Mouse (Mus musculus) neutrophil, adult 65 days (primary cell): ENCODE data around the gene Olfr707. TPM values are rescaled to one million over a fixed set of nuclear protein-coding genes. Genes with fewer than 3 reads are reported as not detected.

ENCODE experiments used
- total RNA-seq: library from RNA; stranded (reverse); gene quantifications from 2 replicates; pipeline ENCODE4 v1.2.4, GENCODE M21; 2023

Gene Olfr707
- not detected in 2 replicates for total RNA-seq

DNA sequence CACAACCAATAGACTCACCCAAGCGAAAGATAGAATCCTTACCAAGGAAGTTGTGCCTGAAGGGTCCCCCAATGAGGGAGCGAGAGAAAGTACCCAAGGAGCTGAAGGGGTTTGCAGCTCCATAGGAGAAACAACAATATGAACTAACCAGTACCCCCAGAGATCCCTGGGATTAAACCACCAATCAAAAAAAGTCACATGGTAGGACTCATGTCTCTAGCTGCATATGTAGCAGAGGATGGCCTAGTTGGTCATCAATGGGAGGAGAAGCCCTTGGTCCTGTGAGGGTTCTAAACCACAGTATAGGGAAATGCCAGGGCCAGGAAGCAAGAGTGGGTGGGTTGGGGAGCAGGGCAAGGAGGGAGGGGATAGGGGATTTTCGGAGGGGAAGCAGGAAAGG, at the start of gene Olfr707:
Gene Olfr707, minus strand, starts transcription at position 101 of the 400 bp plus-strand sequence.

DNA sequence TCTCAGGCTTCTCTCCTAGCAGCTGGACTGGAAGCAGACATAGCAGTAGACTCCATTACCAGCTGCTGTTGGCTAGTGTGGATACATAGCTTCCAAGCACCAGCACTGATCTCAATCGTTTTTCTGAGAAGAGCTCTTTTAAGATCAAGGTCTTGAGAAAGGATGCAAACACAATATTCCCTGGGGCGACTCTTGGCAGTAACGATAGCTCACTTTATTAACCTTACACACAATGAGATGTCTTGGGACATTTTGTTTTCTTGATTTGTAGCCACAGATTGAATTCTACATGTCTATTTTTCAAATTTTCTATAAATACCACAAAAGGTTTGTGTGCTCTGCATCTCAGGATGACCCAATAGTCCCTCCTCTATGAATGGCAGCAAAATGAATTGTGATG, 47.2 kb upstream of the Olfr707 start, which contains the start of gene Olfr710:
Gene Olfr710, minus strand, starts transcription at position 101 of the 400 bp plus-strand sequence.

DNA sequence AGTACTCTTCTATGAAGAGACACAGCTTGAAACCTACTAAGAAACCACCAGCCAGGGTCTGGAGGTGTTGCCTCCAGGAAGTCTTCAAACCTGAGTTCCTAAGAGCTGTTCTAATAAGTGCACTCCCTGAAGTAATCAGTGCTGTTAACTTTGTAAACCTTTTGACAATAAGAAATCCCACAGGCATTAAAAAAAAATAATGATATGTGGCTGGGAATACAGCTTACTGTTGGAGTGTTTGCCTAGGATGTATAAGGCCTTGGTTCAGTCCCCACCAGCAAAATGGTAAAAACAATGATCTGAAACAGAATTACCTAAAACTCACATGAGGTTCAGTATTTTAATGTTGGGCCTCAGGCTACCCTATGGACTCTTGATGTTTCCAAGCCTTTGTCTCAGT, 31.1 kb upstream of the Olfr707 start, which contains the start of gene Olfr709-ps1:
Gene Olfr709-ps1, minus strand, starts transcription at position 101 of the 400 bp plus-strand sequence.

DNA sequence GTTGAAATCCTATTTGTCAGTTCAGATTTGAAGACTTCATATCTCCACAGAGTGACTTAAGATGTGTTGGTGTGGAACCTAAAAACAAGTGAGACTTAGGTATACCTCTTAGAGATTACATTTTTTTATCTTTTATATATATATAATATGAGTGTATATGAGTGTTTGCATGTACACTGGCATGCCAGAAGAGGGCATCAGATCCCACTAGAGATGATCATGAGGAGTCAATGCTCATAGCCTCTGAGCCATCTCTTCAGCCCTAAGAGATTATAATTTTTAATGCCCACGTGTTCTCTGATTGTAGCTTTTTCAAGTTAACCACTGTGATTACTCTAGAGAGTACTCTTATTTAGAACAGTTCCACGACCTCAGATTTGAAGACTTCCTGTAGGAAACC, 6.6 kb upstream of the Olfr707 start, which contains the start of gene Olfr1532-ps1:
Gene Olfr1532-ps1, plus strand, starts transcription at position 326 of the 400 bp plus-strand sequence.

DNA sequence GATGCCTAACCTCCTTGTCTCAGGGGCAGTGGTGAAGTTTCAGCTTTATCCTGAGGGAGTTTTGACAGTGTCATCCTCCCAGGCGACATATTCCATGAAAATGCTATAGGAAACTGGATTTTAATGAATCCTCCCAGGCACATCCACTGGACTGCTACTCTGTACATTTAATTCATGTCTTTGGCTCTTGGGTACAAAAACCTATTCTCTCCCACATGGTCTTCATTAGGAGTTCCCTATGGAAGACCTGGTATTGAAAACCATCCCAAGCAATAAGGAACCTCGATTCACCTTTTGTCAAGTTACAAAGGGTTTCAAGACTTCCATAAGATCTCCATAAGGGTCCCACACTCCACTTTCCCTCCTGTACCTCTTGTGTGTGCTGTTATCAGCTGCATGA, 13.0 kb downstream of the Olfr707 start, which contains the start of gene Olfr706:
Gene Olfr706, minus strand, starts transcription at position 101 of the 400 bp plus-strand sequence.

DNA sequence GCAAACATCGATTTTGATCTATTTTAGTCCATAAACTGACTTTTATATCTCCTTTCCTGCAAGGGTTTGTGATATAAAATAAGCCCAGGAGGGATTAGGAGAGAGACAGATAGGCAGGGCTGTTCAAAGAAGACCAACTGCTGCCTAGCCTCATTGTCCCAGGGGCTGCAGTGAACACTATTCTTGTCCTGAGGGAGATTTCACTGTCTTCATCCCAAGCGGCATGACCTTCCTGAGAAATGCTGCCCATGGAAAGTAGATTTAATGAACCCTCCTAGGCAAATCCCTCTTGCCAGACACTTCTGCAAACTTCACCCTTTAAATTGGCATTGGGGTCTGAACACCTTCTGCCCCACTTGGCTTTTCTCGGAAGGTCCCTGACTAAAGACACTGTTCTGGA, 24.2 kb downstream of the Olfr707 start, which contains the start of gene Olfr705:
Gene Olfr705, minus strand, starts transcription at position 101 of the 400 bp plus-strand sequence.

DNA sequence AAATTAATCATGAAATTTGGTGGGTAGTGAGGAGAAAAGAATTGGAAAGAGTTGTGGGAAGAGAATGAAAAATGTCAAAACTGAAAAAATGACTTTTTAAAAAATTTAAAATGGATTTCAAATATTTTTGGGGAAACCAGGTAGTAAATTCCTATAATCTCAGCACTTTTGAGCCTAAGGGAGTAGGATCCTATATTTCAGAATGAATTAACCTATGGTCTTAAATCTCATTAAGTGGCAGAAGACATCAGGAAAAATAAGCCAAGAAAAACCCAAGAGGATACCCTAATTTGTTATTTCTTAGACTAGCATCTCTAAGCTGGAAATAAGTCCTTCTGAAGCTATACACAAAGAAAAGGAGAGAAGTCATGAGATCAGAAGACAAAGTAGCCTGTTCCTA, 38.2 kb downstream of the Olfr707 start, which contains the start of gene Olfr704:
Gene Olfr704, plus strand, starts transcription at position 301 of the 400 bp plus-strand sequence.

DNA sequence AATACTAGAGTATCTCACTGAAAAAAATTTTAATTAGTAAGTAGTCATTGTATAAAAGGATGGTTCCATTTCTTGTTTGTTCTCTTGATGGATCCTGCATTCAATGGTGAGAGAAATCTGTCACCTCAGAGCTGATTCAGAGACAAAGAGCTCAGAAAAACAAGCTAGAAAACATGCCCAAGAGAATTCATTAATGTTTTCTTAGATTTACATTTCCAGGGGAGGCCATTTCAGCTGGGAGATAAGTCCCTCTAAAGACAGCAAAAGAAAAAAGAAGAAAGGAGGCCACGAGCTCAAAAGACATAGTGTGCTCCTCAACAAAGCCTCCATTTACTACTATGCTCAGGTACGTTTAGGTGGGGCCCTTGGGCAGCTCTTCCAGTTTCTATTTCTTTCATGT, 58.0 kb downstream of the Olfr707 start, which contains the start of gene Olfr703:
Gene Olfr703, plus strand, starts transcription at position 301 of the 400 bp plus-strand sequence.

Other genes with a start within 250 kb of the Olfr707 start
- not detected in 2 replicates for gene Olfr693, start 220.7 kb downstream of the Olfr707 start, total RNA-seq
- gene Olfr694, start 209.4 kb downstream of the Olfr707 start, total RNA-seq = not detected in 2 replicates
- gene Olfr695, start 184.8 kb downstream of the Olfr707 start, total RNA-seq = not detected in 2 replicates
- gene Olfr697, start 158.8 kb downstream of the Olfr707 start, total RNA-seq = not detected in 2 replicates
- gene Olfr698, start 145.8 kb downstream of the Olfr707 start, total RNA-seq = not detected in 2 replicates
- gene Olfr699, start 108.0 kb downstream of the Olfr707 start, total RNA-seq = not detected in 2 replicates
- gene Olfr700, start 92.4 kb downstream of the Olfr707 start, total RNA-seq = not detected in 2 replicates
- not detected in 2 replicates for gene Olfr701, start 87.1 kb downstream of the Olfr707 start, total RNA-seq
- gene Olfr702, start 67.3 kb downstream of the Olfr707 start, total RNA-seq = not detected in 2 replicates
- not detected in 2 replicates for gene Olfr703, start 57.9 kb downstream of the Olfr707 start, total RNA-seq
- gene Olfr704, start 38.1 kb downstream of the Olfr707 start, total RNA-seq = not detected in 2 replicates
- not detected in 2 replicates for gene Olfr705, start 24.4 kb downstream of the Olfr707 start, total RNA-seq
- not detected in 2 replicates for gene Olfr706, start 13.1 kb downstream of the Olfr707 start, total RNA-seq
- not detected in 2 replicates for gene Olfr1532-ps1, start 6.8 kb upstream of the Olfr707 start, total RNA-seq
- 0.09 TPM in 1 of 2 replicates, not detected in the other for gene Olfr709-ps1, start 31.0 kb upstream of the Olfr707 start, total RNA-seq
- not detected in 2 replicates for gene Olfr710, start 47.1 kb upstream of the Olfr707 start, total RNA-seq
- not detected in 2 replicates for gene Olfr6, start 62.7 kb upstream of the Olfr707 start, total RNA-seq
- not detected in 2 replicates for gene Olfr711, start 74.2 kb upstream of the Olfr707 start, total RNA-seq
- not detected in 2 replicates for gene Olfr2, start 104.8 kb upstream of the Olfr707 start, total RNA-seq
- not detected in 2 replicates for gene Olfr713, start 129.9 kb upstream of the Olfr707 start, total RNA-seq
- not detected in 2 replicates for gene Olfr714, start 169.7 kb upstream of the Olfr707 start, total RNA-seq
- gene Olfr17, start 192.0 kb upstream of the Olfr707 start, total RNA-seq = not detected in 2 replicates
- gene Olfr715b, start 209.1 kb upstream of the Olfr707 start, total RNA-seq = not detected in 2 replicates
- not detected in 2 replicates for gene Olfr715, start 229.8 kb upstream of the Olfr707 start, total RNA-seq
- not detected in 2 replicates for gene Olfr716, start 237.1 kb upstream of the Olfr707 start, total RNA-seq